In the genomic region with DNA sequence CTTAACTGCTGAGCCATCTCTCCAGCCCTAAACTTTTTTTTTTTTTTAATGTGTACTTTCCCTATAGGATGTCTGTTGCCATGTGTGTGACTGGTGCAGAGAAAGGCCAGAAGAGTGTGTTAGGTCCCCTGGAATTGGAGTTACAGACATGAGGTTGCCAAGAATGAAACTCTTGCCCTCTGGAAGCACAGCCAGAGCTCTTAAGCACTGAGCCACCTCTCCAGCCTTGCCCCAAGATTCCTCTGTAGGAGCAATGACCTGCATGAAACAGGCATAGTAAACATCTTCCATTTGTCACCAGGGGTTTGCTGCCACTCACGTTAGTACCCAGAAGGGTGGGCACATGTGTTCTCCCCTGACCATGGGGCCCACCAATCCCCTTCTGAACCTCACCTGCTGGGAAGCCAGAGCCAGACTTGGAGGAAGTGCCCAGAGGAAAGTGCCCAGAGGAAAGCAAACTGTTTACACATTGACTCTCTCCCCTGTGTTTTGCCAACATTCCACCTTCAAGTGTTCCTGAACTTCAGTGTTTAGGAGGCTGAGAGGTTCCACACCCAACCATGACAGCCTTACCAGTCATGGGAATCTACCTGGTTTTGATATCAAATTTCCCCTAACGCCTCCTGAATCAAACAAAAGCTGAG, we compare ENCODE assay signal across 12 mouse cellular contexts.
"Had no signal": no experiment of that assay in that cellular context is flagged by ENCODE, and none has a peak within 500 bp of the region (broad histone marks: within the 10 kb centered on the region; RNA-seq: fewer than 3 reads in every experiment).

No protein-coding gene starts in this region.

- H3K9me3 ChIP-seq: intestine, embryonic 15.5 days; limb, embryonic 15.5 days; liver, embryonic 12.5 days; neural tube, embryonic 12.5 days had no signal

- H3K4me2 ChIP-seq: intestine, embryonic 15.5 days; limb, embryonic 15.5 days; liver, embryonic 12.5 days; neural tube, embryonic 12.5 days had no signal

- DNase-seq: kidney, adult 8-10 months; kidney, postnatal 36 days; layer of hippocampus, adult 9-11 months; layer of hippocampus, postnatal 36 days; midbrain, embryonic 14.5 days; thymus, adult 18-20 months; thymus, postnatal 14 days had no signal

- H3K27ac ChIP-seq: intestine, embryonic 15.5 days; kidney, postnatal 0 days; limb, embryonic 15.5 days; liver, embryonic 12.5 days; neural tube, embryonic 12.5 days had no signal

- H3K4me3 ChIP-seq: intestine, embryonic 15.5 days; limb, embryonic 15.5 days; liver, embryonic 12.5 days; neural tube, embryonic 12.5 days had no signal

- H3K9ac ChIP-seq: intestine, embryonic 15.5 days; limb, embryonic 15.5 days; liver, embryonic 12.5 days; neural tube, embryonic 12.5 days had no signal

- ATAC-seq: intestine, embryonic 15.5 days; liver, embryonic 12.5 days had no signal

- H3K4me1 ChIP-seq: limb, embryonic 15.5 days; neural tube, embryonic 12.5 days had no signal

- H3K27me3 ChIP-seq: intestine, embryonic 15.5 days; limb, embryonic 15.5 days; neural tube, embryonic 12.5 days had no signal

- H3K36me3 ChIP-seq: intestine, embryonic 15.5 days; limb, embryonic 15.5 days; liver, embryonic 12.5 days; neural tube, embryonic 12.5 days had no signal
